Mouse (Mus musculus): Measurements from ENCODE around the gene Aspa.

DNA sequence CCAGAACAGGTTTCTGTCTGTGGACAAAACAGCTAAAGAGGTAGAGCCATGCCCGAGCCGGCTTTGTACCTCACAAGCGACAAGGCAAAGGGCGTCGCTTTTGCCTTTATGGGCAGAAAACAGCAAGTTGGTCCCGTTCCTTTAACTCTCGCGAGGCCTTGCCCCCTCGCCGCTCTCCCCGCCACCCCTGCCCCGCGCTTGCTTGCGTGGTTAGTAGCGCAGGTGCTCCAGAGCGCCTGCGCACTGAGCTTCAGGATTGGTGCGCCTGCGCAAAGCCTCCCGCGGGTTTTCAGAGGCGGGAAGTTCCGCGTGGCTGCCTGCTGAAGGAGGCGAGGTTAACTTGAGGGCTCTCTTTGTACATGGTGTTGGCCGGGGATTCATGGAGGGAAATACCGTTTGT is at the start of gene Aspa, which contains the start of the genes Gm49340 and Spata22:
- TF ChIP-seq CTCF (IDR thresholded peaks at IDR 0.05; ENCODE audit: low read depth) (no peak), EP300 (IDR thresholded peaks at IDR 0.05; ENCODE audit: low read depth) (no peak)
